Mouse (Mus musculus) fat pad, adult 2 months (tissue): ENCODE data around the gene Hcn1.

Experiments used
- DNase-seq: peaks from one replicate; pipeline ENCODE4 v3.0.0-alpha.2; 2011; ENCODE audit warnings: low read depth, low spot score; ENCODE audit errors: extremely low read depth

Gene Hcn1

DNA sequence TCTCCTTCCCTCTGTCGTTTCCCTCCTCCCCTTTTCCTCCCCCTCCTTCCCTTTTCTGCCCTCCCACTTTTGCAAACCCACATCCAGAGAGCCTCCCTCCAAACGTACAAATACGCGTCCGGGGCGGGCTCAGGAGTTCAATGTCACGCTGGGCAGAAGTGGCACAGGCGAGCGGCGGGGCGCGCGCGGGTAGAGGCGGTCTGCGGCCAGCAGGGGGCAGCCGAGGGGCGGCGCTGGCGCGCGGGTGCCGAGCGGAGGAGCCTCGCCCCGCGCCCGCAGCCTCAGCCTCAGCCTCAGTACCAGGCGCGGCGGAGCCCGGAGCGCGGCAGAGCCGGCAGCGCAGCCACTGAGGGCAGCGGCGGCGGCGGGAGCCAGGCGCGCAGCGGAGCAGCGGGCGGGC lies at the start of gene Hcn1:
Hcn1 (plus strand) TSS at position 140 of the 400 bp plus-strand sequence.
- DNase-seq, result no peak

- no peak for DNase-seq
These were observed 34.9 kb upstream of the Hcn1 start for GRCm38 (mm10) chr13:117567251-117567650.

GRCm38 (mm10) chr13:117571747-117572146 lies 30.4 kb upstream of the Hcn1 start:
- no peak for DNase-seq

DNA sequence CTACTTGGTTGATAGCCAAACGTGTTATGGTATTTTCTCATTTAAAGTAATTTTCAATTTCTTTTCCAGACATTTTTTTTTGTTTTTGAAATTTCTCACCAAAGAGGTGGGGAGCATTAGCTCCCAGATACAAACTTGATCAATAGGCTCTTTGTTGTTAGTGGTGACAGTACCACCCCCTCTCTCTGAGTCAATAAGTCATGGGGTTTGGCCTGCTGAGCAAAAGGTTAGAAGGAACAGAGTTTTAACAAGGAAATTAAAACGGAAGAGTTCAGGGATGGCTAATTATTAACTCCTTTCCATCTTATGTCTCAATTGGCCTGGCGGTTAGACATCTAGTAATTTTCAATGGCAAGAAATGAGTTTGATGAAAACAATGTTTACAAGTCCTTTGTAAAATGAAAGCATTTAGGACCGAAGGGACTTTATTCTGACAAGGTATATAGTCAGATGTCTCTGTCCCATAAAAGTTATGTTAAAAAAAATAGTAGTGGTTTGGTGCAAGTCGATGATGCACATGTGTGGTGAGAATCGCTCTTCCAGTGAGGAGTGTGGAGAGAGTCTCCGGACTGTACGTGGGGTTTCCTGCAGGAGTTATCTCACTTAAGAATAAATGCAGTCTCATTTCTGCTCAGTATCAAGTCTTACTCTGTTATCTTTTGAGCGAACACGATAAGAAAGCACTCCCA lies 7.5 kb upstream of the Hcn1 start:
- no peak for DNase-seq

DNA sequence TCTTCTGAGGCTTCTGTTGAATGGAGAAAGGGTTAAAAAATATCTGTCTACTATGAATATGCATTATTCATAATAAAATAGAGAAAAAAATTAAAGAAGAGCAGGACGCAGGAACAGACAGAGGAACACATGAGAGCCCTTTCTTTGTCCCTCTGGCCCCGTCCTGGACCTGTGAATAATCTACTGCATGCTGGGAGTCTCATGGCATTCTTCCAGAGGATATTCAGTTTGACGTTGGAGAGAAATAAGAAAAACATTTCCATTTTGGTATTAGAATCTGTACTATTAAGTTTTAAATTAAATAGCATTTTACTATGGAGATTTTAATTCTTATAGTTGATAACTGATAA lies 7.0 kb upstream of the Hcn1 start:
- no peak for DNase-seq

- DNase-seq, result no peak
These were observed 672 bp upstream of the Hcn1 start for GRCm38 (mm10) chr13:117601331-117601965.

GRCm38 (mm10) chr13:117602617-117603358 lies 668 bp downstream of the Hcn1 start:
- no peak for DNase-seq

DNA sequence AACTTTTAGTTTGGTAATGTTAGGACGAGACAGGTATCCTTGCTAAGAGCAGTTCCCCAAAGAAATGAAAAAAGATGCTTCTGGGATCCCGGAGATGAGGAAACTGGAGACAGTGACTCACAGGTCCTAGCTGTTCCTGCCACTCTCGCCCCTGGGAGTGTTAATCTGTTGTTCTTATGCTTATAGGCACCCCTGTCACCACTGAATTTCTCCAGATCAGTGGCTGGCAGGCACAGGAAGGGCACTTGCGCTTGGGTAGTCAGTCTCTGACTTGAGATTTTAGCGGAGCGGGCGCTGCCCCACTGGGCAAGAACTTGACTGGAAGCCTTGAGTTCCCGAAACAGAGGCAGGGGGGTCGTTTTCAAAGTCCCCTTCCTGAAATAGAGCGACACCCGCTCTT lies 1.3 kb downstream of the Hcn1 start:
- DNase-seq, result no peak

- DNase-seq, result no peak
These were observed 2.0 kb downstream of the Hcn1 start for GRCm38 (mm10) chr13:117604073-117604472.

DNA sequence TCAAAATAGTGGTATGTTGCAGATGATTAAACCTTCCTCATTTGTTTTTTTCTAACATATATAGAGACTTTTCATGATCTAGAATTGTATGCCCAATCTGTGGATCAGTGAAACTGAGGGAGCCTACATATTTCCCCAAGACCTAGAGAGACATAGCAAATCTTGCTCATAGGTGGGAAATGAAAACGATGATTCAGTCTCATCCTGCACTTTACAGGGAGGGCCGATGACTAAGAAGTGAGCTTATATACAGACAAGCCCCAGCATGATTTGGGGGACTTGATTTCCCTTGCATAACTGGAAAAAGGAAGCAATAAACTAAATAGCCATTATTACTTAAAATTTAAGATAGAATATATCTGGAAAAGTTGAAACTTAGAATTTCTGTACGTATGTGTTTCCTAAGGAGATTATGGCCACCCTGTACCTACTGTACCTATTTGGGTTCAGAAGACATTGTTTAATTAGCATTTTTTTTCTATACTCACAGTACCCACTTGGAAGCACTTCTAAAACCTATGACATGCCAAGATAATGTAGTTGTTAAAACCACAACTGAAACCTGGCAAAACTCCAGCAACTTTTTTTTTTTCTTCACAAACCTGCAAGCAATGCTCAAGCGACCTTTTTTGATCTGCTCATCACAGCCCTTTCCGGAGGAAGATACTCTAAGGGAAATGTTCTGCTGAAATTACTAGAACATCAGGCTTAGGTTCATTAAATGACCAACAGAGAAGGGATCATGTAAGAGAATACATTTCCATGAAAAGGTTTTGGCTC lies 3.0 kb downstream of the Hcn1 start:
- no peak for DNase-seq

GRCm38 (mm10) chr13:117611881-117612280 lies 9.8 kb downstream of the Hcn1 start:
- no peak for DNase-seq

DNA sequence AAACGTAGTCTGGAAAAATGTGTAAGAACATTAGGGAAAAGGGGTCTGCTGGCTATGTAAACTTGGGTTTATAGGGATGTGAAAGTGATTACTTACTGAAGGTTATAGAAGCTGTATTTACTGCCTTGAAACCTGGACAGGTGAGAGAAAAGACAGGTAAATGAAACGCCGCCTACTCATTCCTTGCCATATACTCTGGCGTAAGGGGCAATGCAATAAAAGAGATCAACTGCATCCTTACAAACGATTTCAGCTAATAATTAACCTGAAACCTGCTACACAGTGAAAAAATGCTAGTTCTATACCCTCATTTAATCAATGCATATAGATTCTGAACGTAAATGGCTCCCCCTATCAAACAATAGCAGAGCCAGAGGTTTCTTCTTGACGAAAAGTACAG lies 17.4 kb downstream of the Hcn1 start:
- DNase-seq, result no peak

- DNase-seq, result no peak
These were observed 55.4 kb downstream of the Hcn1 start for GRCm38 (mm10) chr13:117657501-117657900.

DNA sequence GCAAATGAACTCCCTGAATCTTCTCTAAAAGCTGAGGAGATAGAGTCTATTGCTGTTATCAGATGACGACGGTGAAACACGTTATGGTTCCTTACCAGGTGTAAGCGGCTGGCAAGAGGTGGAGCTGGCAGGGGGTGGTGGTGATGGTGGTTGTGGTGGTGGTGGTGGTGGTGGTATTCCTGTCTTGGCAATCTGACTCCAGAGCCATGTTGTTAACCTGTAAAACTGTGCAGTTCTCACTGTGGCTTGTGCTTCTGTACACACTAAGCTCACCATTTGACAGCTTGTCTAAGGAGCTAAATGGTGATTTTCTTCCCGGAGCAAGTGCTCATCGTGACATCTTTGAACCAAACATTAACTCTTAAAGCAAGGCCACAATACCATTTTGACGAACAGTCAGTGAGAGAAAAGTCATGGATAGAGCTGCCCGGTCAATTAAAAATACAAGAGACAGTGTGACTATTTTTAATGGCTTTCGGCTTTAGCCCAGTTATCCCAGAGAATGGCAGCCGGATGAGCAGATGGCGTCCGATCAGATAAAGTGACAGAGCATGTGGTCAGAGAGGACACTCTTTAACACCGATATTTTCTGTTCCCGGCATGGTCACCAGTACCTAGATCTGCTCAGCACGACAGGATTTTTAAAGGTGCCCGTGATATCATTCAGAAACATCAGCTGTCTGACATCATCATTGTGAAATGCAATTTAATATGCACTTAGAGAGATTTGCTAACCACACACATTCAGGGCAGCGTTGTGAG lies 56.5 kb downstream of the Hcn1 start:
- DNase-seq, result no peak

DNA sequence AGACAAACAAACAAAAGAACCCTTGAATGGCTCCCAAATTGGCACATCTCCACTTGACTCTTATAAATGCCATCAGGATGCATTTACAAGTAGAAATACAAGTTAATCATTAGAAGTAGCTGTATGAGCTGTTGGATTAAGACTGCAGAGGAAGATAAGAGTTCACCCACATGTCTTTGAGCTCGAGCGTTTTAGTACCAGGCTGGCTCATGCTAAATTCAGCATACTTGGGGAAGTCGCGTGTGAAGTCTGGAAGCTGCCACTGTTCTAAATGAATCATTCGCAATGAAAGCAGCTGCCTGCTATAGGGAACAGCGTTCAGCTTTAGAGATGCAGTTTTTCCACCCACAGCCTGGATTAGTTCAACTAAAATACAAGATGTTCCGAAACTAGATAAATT lies 57.4 kb downstream of the Hcn1 start:
- DNase-seq, result no peak

- DNase-seq, result no peak
These were observed 60.5 kb downstream of the Hcn1 start for GRCm38 (mm10) chr13:117662661-117663060.

GRCm38 (mm10) chr13:117669303-117669702 lies 67.2 kb downstream of the Hcn1 start:
- no peak for DNase-seq

- DNase-seq, result no peak
These were observed 69.7 kb downstream of the Hcn1 start for GRCm38 (mm10) chr13:117671851-117672250.

GRCm38 (mm10) chr13:117676418-117676817 lies 74.3 kb downstream of the Hcn1 start:
- DNase-seq, result no peak

GRCm38 (mm10) chr13:117687670-117688069 lies 85.5 kb downstream of the Hcn1 start:
- no peak for DNase-seq
